In genomic region chr17:24896993-24897269, GRCm38 (mm10) we compare ENCODE assay signal across 8 mouse cellular contexts. TPM values are rescaled to one million over a fixed set of nuclear protein-coding genes. Genes with fewer than 3 reads are reported as not detected.
DNase-seq lines count a peak whose midpoint lies in the region; ATAC-seq and TF ChIP-seq lines count a peak whose summit lies in the region.

No protein-coding gene starts in this region.

- no peaks in the 10 kb centered on the region for H3K27me3 ChIP-seq in embryonic facial prominence, embryonic 11.5 days (ENCODE audit: control insufficient read depth, insufficient read depth, low read length)
- H3K27me3 ChIP-seq in hindbrain, embryonic 15.5 days: no peaks in the 10 kb centered on the region
- no peaks in the 10 kb centered on the region for H3K27me3 ChIP-seq in midbrain, postnatal 0 days (ENCODE audit: insufficient read depth, low read length)

- no peak for ATAC-seq in embryonic facial prominence, embryonic 11.5 days (replicated peaks; ENCODE audit: insufficient number of reproducible peaks, low FRiP score, low TSS enrichment, low read depth)
- no peak for ATAC-seq in hindbrain, embryonic 15.5 days (ENCODE audit: low FRiP score, low read depth)
- peak; percentile 12; the same call in 1 of the 2 replicates for ATAC-seq in midbrain, postnatal 0 days (ENCODE audit: low FRiP score)

- H3K4me1 ChIP-seq in embryonic facial prominence, embryonic 11.5 days (ENCODE audit: control insufficient read depth, insufficient read depth, low read length): peaks cover 9% of the 10 kb centered on the region
- H3K4me1 ChIP-seq in hindbrain, embryonic 15.5 days (replicated peaks): peaks cover 46% of the 10 kb centered on the region
- peaks cover 14% of the 10 kb centered on the region for H3K4me1 ChIP-seq in midbrain, postnatal 0 days (ENCODE audit: insufficient read depth, low read length)

- peaks cover 26% of the 10 kb centered on the region for H3K36me3 ChIP-seq in embryonic facial prominence, embryonic 11.5 days (replicated peaks; ENCODE audit: control insufficient read depth, insufficient read depth, low read depth, low read length)
- peaks cover 61% of the 10 kb centered on the region for H3K36me3 ChIP-seq in hindbrain, embryonic 15.5 days
- peaks cover 54% of the 10 kb centered on the region for H3K36me3 ChIP-seq in midbrain, postnatal 0 days (ENCODE audit: insufficient read depth, low read length)

- H3K9me3 ChIP-seq in embryonic facial prominence, embryonic 11.5 days (replicated peaks; ENCODE audit: control insufficient read depth, low read length): no peaks in the 10 kb centered on the region
- H3K9me3 ChIP-seq in hindbrain, embryonic 15.5 days: no peaks in the 10 kb centered on the region
- no peaks in the 10 kb centered on the region for H3K9me3 ChIP-seq in midbrain, postnatal 0 days (ENCODE audit: low read length)

- H3K27ac ChIP-seq in embryonic facial prominence, embryonic 11.5 days (replicated peaks; ENCODE audit: low read depth, low read length): no peak overlapping the region
- H3K27ac ChIP-seq in hindbrain, embryonic 15.5 days (replicated peaks): peak overlapping the region; percentile 79
- H3K27ac ChIP-seq in midbrain, postnatal 0 days (ENCODE audit: low read depth, low read length): peak overlapping the region; percentile 91

- peak overlapping the region; percentile 89 for H3K4me3 ChIP-seq in embryonic facial prominence, embryonic 11.5 days (ENCODE audit: low read depth, low read length)
- peak overlapping the region; percentile 82 for H3K4me3 ChIP-seq in hindbrain, embryonic 15.5 days
- H3K4me3 ChIP-seq in midbrain, postnatal 0 days (ENCODE audit: low read depth, low read length): peak overlapping the region; percentile 87

- 46% methylated on average over 11 of the region's 11 CpGs for WGBS in embryonic facial prominence, embryonic 11.5 days
- 25% methylated on average over 11 of the region's 11 CpGs for WGBS in hindbrain, embryonic 15.5 days
- 23% methylated on average over 11 of the region's 11 CpGs for WGBS in midbrain, postnatal 0 days

- DNase-seq in layer of hippocampus, adult 11-12 months (ENCODE audit: low spot score): peak; percentile 26
- DNase-seq in layer of hippocampus, postnatal 36 days: no peak
- DNase-seq in embryonic facial prominence, embryonic 11.5 days (ENCODE audit: low spot score): no peak
- no peak for DNase-seq in midbrain, postnatal 0 days (ENCODE audit: low spot score)
- DNase-seq in thymus, adult 18-20 months: no peak
- no peak for DNase-seq in urinary bladder, postnatal 14 days (ENCODE audit: low spot score)
- DNase-seq in adrenal gland, postnatal 10 days: no peak

- peak overlapping the region; percentile 95 for H3K4me2 ChIP-seq in embryonic facial prominence, embryonic 11.5 days (ENCODE audit: low read depth, low read length)
- H3K4me2 ChIP-seq in hindbrain, embryonic 15.5 days: peak overlapping the region; percentile 97
- peak overlapping the region; percentile 98 for H3K4me2 ChIP-seq in midbrain, postnatal 0 days (ENCODE audit: low read depth, low read length, poor library complexity, severe bottlenecking)

- peak overlapping the region; percentile 84 for H3K9ac ChIP-seq in embryonic facial prominence, embryonic 11.5 days (replicated peaks; ENCODE audit: low read length)
- peak overlapping the region; percentile 87 for H3K9ac ChIP-seq in hindbrain, embryonic 15.5 days
- H3K9ac ChIP-seq in midbrain, postnatal 0 days (replicated peaks; ENCODE audit: low read length, poor library complexity, severe bottlenecking): peak overlapping the region; percentile 93

- no peak for TF ChIP-seq CTCF in midbrain, postnatal 0 days (IDR thresholded peaks at IDR 0.05)

RNA-seq across cellular contexts. Expression of gene Nme3, which starts 0.6 kb away (rescaled TPM):
- total RNA-seq in layer of hippocampus, postnatal 36 days (2021): 10 to 100 TPM; 60.0 to 67.5 TPM
- 49.4 and 52.8 TPM in 2 replicates for polyA plus RNA-seq in embryonic facial prominence, embryonic 11.5 days (2014; fragmentation: Nextera tagmentation; extraction: Ambion mirVana)
- polyA plus RNA-seq in hindbrain, embryonic 15.5 days (2015; fragmentation: Nextera tagmentation; extraction: Ambion mirVana): 81.6 and 85.5 TPM in 2 replicates
- 54.4 and 65.3 TPM in 2 replicates for total RNA-seq in midbrain, postnatal 0 days (2014; rRNA removed)
- 98.3 and 105 TPM in 2 replicates for polyA plus RNA-seq in midbrain, postnatal 0 days (2015; fragmentation: Nextera tagmentation; extraction: Ambion mirVana)
- total RNA-seq in adrenal gland, postnatal 10 days (2021): 10 to 100 TPM; 43.6 to 51.3 TPM

RNA-seq across cellular contexts. Expression of gene Mrps34, which starts 2.0 kb away (rescaled TPM):
- 10 to 100 TPM; 75.3 to 75.9 TPM for total RNA-seq in layer of hippocampus, postnatal 36 days (2021)
- polyA plus RNA-seq in embryonic facial prominence, embryonic 11.5 days (2014; fragmentation: Nextera tagmentation; extraction: Ambion mirVana): 68.6 and 84.7 TPM in 2 replicates
- polyA plus RNA-seq in hindbrain, embryonic 15.5 days (2015; fragmentation: Nextera tagmentation; extraction: Ambion mirVana): 80.1 and 82.3 TPM in 2 replicates
- 43.8 and 46.1 TPM in 2 replicates for total RNA-seq in midbrain, postnatal 0 days (2014; rRNA removed)
- 128 and 131 TPM in 2 replicates for polyA plus RNA-seq in midbrain, postnatal 0 days (2015; fragmentation: Nextera tagmentation; extraction: Ambion mirVana)
- total RNA-seq in adrenal gland, postnatal 10 days (2021): 100 to 1,000 TPM; 123 to 140 TPM

RNA-seq across cellular contexts. Expression of gene Eme2, which starts 2.0 kb away (rescaled TPM):
- total RNA-seq in layer of hippocampus, postnatal 36 days (2021): 10 to 100 TPM; 57.5 to 70.4 TPM
- 15.9 and 18.2 TPM in 2 replicates for polyA plus RNA-seq in embryonic facial prominence, embryonic 11.5 days (2014; fragmentation: Nextera tagmentation; extraction: Ambion mirVana)
- 27.0 and 30.5 TPM in 2 replicates for polyA plus RNA-seq in hindbrain, embryonic 15.5 days (2015; fragmentation: Nextera tagmentation; extraction: Ambion mirVana)
- 29.7 and 31.7 TPM in 2 replicates for total RNA-seq in midbrain, postnatal 0 days (2014; rRNA removed)
- 20.2 and 22.5 TPM in 2 replicates for polyA plus RNA-seq in midbrain, postnatal 0 days (2015; fragmentation: Nextera tagmentation; extraction: Ambion mirVana)
- 10 to 100 TPM; 30.2 to 45.4 TPM for total RNA-seq in adrenal gland, postnatal 10 days (2021)

RNA-seq across cellular contexts. Expression of gene Spsb3, which starts 10.5 kb away (rescaled TPM):
- total RNA-seq in layer of hippocampus, postnatal 36 days (2021): 10 to 100 TPM; 39.2 to 42.8 TPM
- 34.8 and 39.8 TPM in 2 replicates for polyA plus RNA-seq in embryonic facial prominence, embryonic 11.5 days (2014; fragmentation: Nextera tagmentation; extraction: Ambion mirVana)
- 78.5 and 87.6 TPM in 2 replicates for polyA plus RNA-seq in hindbrain, embryonic 15.5 days (2015; fragmentation: Nextera tagmentation; extraction: Ambion mirVana)
- total RNA-seq in midbrain, postnatal 0 days (2014; rRNA removed): 87.5 and 105 TPM in 2 replicates
- 100 and 110 TPM in 2 replicates for polyA plus RNA-seq in midbrain, postnatal 0 days (2015; fragmentation: Nextera tagmentation; extraction: Ambion mirVana)
- 10 to 100 TPM; 31.5 to 35.6 TPM for total RNA-seq in adrenal gland, postnatal 10 days (2021)

RNA-seq across cellular contexts. Expression of gene Nubp2, which starts 10.8 kb away (rescaled TPM):
- 10 to 100 TPM; 33.2 to 37.1 TPM for total RNA-seq in layer of hippocampus, postnatal 36 days (2021)
- 61.0 and 63.9 TPM in 2 replicates for polyA plus RNA-seq in embryonic facial prominence, embryonic 11.5 days (2014; fragmentation: Nextera tagmentation; extraction: Ambion mirVana)
- polyA plus RNA-seq in hindbrain, embryonic 15.5 days (2015; fragmentation: Nextera tagmentation; extraction: Ambion mirVana): 62.7 and 65.2 TPM in 2 replicates
- 39.6 and 60.2 TPM in 2 replicates for total RNA-seq in midbrain, postnatal 0 days (2014; rRNA removed)
- 55.8 and 63.9 TPM in 2 replicates for polyA plus RNA-seq in midbrain, postnatal 0 days (2015; fragmentation: Nextera tagmentation; extraction: Ambion mirVana)
- 10 to 100 TPM; 42.2 to 43.7 TPM for total RNA-seq in adrenal gland, postnatal 10 days (2021)
